Mouse (Mus musculus) kidney, adult 9 months (tissue): ENCODE measurements around the gene Itfg1.
"Not testable (repeated sequence)": the region's sequence is repeated elsewhere in the genome, so short reads cannot be mapped to it uniquely, and the experiment has no call there.

Experiments used
- DNase-seq: peaks from one replicate; pipeline ENCODE4 v3.0.0; 2022

Gene Itfg1

DNA sequence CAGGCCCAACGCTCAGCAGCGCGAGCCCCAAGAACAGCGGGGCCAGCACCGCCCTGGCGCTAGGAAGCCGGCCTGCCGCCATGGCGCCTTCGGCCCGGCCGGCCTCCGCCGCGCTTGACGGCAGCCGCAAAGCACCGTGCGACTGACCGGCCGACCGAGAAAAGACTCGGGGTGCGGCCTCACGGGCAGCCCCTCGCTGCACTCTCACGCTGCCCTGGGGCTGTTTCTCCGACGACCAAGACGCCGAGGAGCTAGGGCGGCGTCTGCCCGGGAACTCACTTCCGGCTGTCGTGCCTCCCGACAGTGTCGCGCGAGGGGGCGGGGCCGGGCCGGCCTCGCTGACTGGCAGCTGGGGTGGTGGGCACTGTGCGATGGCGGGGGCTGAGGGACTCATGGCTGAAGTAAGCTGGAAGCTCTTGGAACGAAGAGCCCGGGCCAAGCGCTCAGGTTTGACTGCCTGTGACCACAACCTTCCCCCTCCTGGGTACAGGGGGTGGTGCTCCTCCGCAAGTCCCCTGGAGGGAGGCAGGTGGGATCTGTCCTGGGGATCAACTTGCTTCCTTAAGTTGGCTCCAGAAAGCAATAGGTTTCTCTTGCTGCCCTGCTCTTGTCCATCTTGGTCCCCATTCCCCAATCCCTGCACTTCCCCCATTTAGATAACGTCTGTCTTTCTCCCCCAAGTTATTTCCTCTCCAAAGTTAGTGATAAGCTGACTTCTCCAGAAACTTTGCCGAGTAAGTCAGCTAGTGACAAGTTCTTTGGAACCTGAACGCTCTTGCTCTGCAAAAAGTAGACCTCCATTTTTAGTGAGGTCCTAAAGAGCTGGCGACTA is at the start of gene Itfg1, which contains the start of gene Phkb:
Gene Itfg1, minus strand, starts transcription at position 265 of the 832 bp plus-strand sequence.
Gene Phkb, plus strand, starts transcription at position 303 of the 832 bp plus-strand sequence.
- DNase-seq = peak; percentile 91

- no peak for DNase-seq
Observed at GRCm38 (mm10) chr8:85884811-85885210, 44.1 kb upstream of the Itfg1 start.

DNA sequence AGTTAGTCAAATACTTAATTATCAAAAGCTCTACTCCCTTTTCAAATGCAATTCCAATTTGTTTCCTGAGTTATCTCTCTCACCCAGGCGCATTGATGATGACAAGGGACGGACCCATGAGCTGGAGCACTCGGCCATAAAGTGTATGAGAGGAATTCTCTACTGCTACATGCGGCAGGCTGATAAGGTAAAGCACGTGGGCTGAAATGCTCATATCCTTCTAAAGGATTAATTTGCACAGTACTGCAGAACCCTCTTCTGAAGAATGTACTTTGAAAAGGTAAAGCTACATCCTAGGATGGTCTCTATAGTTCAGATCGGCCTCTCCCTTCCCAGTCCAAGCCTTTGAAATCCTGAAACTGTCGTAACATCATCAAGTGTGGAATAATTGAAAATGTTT is 38.9 kb upstream of the Itfg1 start:
- DNase-seq = no peak

GRCm38 (mm10) chr8:85877976-85878375 is 37.3 kb upstream of the Itfg1 start:
- peak; percentile 66 for DNase-seq

DNA sequence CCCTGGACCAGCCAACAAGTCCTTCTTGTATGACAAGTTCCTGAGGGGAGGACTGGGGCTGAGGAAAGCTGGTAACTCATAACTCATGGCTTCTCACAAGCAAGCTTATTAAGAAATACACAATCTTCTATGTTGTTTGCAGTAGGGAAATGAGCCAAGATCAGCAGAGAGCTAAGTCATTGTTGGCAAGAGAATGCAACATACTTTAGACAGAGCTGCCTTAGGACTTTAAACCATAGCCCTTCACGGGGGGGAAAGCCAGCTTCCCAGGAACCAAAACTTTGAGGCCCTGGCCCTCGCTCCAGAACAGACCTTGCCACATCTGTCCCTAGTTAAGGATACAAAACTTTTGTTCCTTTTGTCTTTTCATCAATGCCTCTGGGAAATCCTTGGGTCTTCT is 30.9 kb upstream of the Itfg1 start:
- peak; percentile 85 for DNase-seq

GRCm38 (mm10) chr8:85862381-85862780 is 21.7 kb upstream of the Itfg1 start:
- DNase-seq = no peak

GRCm38 (mm10) chr8:85860612-85861011 is 19.9 kb upstream of the Itfg1 start:
- DNase-seq = no peak

DNA sequence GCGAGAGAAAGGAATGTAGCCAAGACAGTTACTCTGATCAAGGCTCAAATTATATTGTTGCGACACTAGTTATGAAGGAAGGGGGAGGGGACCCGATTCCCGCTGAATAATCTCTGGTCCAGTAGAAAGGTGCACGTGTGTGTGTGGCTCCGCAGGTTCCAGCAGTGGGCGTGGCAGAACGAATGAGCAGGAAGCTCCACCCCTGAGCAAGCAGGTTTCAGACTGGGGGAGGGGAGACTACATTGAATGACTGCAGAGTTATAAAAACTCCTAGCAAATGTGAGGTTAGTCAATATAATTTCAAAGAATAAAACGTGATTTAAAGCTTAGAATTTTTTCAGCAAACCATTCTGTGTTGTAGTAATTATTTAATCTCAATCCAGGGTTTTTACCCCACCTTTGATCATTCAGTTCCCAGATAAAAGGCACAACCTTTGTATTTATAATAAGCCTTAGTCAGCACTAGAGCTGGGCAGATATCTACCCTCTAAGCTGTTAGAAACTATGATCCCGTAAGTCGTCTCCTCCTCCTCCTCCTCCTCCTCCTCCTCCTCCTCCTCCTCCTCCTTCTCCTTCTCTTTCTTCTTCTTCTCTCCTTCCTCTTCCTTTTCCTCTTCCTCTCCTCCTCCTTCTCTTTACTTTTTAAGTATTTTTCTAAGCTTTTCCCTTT is 16.6 kb upstream of the Itfg1 start:
- DNase-seq = not testable (repeated sequence)

DNA sequence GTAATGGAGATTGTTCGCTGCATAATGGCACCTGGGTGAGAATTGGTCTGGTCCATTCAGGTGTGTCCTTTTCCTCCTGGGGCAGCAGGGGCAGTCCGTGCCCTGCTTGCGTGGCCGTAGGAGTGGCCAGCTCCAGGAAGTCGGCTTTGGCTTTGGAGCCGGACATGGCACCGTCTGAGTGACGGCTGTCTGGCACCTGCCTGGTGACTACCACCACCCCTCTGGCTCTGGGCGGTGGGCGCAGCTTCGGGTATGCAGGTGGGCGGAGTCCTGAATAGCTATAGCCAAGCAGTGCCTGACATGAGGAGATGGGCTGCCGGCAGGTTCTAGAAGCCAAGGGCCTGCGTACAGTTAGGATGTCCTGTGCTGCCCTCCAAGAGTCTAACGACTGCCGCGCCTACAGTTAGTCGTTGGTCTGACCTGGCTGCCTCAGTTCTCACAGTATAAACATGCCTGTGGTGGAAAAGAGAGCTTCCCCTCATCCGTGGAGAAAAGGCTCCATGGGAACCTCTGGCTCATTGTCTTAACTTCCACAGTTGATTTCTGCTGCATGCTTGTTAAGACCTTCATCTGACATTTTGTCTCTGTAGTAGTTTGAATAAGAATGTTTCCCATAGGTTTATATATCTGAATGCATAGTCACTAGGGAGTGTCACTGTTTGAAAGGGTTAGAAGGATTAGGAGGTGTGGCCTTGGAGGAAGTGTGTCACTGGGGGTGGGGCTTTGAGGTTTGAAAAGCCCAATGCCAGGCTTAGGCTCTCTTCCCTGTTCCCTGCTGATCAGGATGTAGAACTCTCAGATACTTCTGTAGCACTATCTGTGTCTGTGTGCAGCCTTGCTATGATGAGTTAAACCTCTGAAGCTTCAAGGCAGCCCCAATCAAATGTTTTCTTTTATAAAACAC is 13.8 kb upstream of the Itfg1 start:
- no peak for DNase-seq

- DNase-seq = no peak
Observed at GRCm38 (mm10) chr8:85845887-85846286, 5.2 kb upstream of the Itfg1 start.

GRCm38 (mm10) chr8:85841489-85841795 is 721 bp upstream of the Itfg1 start:
- DNase-seq = no peak

DNA sequence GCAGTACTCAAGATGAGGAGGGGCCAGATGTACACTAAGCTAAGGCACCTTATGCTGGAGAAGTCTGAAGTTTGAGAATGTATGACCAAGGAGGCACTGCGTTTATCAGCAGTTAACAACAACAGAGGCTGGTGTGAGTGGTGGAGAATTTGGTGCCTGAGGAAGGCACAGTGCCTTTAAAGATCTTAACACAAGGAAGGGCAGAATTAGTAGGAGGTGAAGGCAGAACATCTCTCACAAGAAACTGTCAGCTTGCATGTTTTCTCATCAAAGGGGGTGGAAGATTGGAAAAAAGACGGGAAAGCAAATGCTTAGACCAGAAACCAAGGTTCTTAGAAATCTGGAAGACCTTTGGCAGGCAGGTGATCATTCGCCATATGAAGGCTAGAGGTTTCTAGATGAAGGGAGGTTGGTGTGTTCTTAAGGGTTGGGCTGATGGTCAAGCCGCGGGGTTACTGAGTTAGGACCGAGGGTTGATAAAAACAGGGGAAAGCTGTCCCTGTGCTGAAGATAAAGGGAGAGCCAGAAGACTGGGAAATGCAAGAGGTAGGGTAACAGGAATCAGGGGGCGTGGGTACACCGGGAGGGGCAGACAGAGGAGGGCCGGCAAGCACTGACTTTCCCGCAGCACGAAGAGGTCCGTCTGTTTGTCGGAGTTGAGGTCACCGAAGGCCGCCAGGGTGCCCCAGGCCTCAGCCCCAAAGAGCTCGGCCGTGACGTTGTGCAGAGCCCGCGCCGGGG is 635 bp downstream of the Itfg1 start:
- DNase-seq = no peak

GRCm38 (mm10) chr8:85813621-85814020 is 27.1 kb downstream of the Itfg1 start:
- DNase-seq = no peak

- DNase-seq = no peak
Observed at GRCm38 (mm10) chr8:85801408-85801807, 39.3 kb downstream of the Itfg1 start.

- no peak for DNase-seq
Observed at GRCm38 (mm10) chr8:85800164-85800563, 40.6 kb downstream of the Itfg1 start.

- not testable (repeated sequence) for DNase-seq
Observed at GRCm38 (mm10) chr8:85796392-85796791, 44.3 kb downstream of the Itfg1 start.

- no peak for DNase-seq
Observed at GRCm38 (mm10) chr8:85788341-85788740, 52.4 kb downstream of the Itfg1 start.

GRCm38 (mm10) chr8:85787909-85788308 is 52.8 kb downstream of the Itfg1 start:
- no peak for DNase-seq

GRCm38 (mm10) chr8:85785506-85785905 is 55.2 kb downstream of the Itfg1 start:
- DNase-seq = no peak

- DNase-seq = no peak
Observed at GRCm38 (mm10) chr8:85783871-85784270, 56.9 kb downstream of the Itfg1 start.

- no peak for DNase-seq
Observed at GRCm38 (mm10) chr8:85780091-85780490, 60.6 kb downstream of the Itfg1 start.

- no peak for DNase-seq
Observed at GRCm38 (mm10) chr8:85745053-85745452, 95.7 kb downstream of the Itfg1 start.

DNA sequence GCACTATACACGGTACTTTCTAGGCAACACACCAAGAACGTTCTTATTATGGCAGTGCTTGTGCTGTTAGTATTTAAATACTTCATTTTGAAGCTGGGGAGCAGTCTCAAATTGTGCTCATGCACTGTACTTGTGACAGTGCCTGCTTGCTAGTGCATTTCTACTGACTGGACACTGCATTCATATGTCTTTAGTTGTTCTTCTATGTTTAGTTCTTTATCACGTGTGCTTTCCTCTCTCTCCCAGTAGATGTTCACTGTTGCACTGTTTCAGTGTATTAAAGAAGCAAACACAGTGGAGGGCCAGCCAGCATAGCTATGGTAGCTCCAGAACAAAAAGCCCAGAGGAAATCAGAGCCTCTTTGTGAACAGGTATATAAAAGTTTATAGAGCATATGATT is 110.2 kb downstream of the Itfg1 start:
- DNase-seq = no peak
